Mouse (Mus musculus) brain, embryonic 14.5 days (tissue): ENCODE data around the gene Syn1. TPM values are rescaled to one million over a fixed set of nuclear protein-coding genes. Genes with fewer than 3 reads are reported as not detected.

Source experiments
- DNase-seq: peaks from one replicate; pipeline ENCODE4 v3.0.0-alpha.2; 2011; ENCODE audit warnings: low read depth
- CTCF ChIP-seq: fragments of 200-500 bp; IDR thresholded peaks from 2 replicates; pipeline ENCODE4 v1.5.1; 2012; ENCODE audit warnings: inconsistent platforms, mild to moderate bottlenecking, moderate library complexity, borderline replicate concordance; ENCODE audit not compliant: insufficient read depth, insufficient read length; ENCODE audit errors: extremely low read depth
- POLR2A ChIP-seq: fragments of 200-500 bp; IDR thresholded peaks from 2 replicates; pipeline ENCODE4 v1.6.1; 2012; ENCODE audit warnings: mild to moderate bottlenecking, inconsistent platforms, borderline replicate concordance; ENCODE audit not compliant: poor library complexity, insufficient read depth, insufficient read length, severe bottlenecking; ENCODE audit errors: extremely low read depth
- polyA plus RNA-seq: library from polyadenylated mRNA; depleted of rRNA; stranded (reverse); fragments of >200 nt; gene quantifications from 2 replicates; pipeline ENCODE4 v1.2.3, GENCODE M21; 2012; rRNA removed

Gene Syn1
- 28.2 and 68.1 TPM in 2 replicates for polyA plus RNA-seq

DNA sequence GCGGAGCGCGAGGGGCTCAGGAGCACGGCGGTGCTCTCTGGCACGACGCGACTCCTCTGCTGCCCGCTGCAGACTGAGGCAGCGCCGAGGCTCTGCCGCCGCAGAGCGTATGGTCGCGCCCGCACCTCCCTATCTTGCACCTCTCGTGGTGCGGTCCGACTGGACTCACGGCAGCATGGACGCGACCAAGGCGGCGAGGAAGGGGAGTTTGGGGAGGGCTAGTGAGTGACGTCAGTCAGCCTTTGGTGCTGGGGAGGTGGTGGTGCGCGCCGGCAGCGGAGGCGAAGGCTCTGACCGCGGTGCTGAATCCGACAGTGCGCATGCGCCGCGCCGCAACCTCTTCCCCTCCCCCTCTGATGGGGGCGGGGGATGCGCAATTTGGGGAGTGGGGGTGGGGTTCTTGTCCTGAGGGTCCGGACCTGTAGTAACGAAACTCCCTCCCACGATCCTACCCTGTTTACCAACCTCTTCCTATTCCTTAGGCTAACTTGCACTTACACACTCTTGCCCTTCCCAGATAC is at the start of gene Syn1:
Syn1 (minus strand) TSS at position 161 of the 521 bp plus-strand sequence.
- TF ChIP-seq POLR2A (peak; percentile 67), CTCF (no peak)
- peak; percentile 98 for DNase-seq

DNA sequence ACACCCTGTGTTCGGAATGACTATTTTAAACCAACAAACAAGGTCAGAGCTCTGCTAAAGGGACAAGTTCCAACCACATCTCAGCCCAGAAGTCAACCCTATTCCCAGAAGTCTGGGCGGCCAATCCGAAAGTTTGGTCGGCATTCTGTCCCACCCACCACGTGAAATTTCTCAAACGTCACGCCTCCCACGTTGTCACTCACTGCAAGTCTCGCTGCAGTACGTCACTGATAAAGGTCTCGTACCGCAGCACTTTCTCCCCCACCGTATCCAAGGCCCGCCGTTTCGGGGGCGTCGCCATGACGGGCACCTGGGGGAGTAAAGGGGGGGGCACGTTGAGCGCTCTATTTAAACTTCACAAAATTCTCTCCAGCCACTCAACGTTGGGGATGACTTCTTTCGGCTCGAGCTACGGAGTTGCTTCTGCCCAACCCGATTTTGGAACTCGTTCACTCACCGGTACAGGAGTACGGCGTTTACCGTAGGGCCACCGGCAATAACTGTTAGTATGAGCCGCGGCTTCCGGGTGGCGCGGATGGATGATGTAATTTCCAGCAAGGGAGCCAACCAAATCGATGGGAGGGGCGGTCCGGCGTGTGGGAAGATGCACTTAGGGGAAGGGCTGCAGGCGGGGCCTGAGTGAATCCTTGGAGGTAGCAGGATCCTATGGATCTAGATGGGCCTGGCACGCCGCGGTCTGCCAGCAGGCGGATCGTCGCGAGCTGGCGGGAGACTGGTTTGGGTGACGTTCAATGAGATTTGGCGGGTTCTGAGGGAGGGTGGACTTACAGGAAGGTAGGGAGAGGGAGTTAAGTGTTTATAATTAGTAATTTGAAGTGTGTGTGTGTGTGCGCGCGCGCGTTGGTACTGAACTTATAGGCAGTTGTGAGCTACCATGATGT is 40.9 kb upstream of the Syn1 start, which contains the start of gene Uxt:
Uxt (minus strand) TSS at position 541 of the 902 bp plus-strand sequence.
- peak; percentile 97 for DNase-seq
- peak; percentile 14; the same call in 1 of the 2 replicates for TF ChIP-seq CTCF
- TF ChIP-seq POLR2A, result no peak

DNA sequence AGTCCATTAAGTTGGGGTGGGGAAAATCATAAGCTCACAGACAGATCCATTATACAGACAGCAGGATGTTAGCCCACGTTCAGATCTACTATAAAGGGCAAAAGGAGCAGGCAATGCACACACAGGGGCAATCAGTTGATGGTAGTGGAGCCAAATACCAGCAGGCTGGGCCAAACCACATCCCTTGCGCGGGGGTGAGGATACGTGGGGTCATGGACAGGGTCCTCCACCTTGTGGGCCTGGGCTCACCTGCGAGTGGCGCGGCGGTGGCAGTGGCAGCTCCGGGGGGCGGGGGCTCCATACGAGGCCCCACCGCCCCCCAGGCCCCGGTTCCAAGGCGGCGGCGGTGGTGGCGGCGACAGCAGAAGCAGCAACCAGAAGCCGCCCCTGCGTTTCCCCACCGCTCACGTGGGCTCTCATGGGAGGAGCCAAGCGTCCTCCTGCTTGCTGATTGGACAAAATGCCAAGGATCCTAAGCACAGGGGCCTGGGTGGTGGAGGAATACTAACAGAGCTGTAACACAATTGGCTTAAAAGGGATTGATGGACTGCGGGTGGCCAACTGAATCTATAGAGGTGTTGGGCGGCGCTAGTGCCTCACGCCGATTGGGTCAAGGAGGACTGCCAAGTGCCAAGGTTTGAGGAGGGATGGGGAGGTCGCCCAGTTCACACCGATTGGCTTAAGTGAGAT is 29.5 kb upstream of the Syn1 start, which contains the start of gene Elk1:
Elk1 (minus strand) TSS at position 418 of the 690 bp plus-strand sequence.
- no peak for TF ChIP-seq CTCF
- no peak for TF ChIP-seq POLR2A
- peak; percentile 98 for DNase-seq

DNA sequence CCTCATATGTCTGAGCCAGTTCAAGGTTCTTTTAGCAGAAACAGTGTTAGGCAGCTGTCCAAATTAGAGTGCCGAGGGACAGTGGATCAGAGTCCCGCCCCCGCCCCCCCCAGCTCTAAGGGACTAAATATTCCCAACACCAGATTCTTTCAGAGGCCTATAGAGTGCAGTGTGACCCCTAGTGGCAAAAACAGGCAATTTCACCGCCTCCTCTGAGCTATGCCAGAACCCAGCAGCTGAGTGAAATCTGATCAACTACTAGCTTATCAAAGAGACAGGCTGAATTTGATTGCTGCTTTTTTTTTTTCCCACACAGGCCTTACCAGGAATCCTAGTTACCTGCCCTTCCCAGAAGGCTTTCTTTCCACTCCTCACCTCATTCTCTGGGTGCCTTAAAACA is 25.3 kb upstream of the Syn1 start:
- TF ChIP-seq CTCF (peak; percentile 66; the same call in 1 of the 2 replicates), POLR2A (no peak)

DNA sequence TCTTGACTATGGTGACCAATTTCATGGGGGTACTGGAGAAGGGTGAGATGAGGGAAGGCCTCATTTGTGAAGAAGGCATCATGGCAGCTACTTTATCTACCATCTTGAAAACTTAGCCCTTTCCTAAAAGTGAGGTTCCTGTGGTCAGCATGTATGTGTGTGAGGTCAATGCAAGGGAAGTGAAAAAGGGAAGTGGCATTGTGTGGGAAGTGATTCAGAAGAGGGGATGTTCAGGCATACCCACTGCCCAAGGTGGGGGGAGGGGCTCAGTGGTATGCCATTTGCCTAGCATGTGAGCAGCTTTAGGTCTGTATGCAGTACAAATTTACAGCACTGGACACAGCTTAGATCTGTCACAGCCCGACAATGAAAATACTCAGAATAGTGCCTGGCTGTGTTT is 11.2 kb upstream of the Syn1 start:
- TF ChIP-seq CTCF, result no peak
- no peak for TF ChIP-seq POLR2A
- no peak for DNase-seq

More for the DNA sequence above, 25.3 kb upstream of the Syn1 start:
- DNase-seq, result peak; percentile 44

DNA sequence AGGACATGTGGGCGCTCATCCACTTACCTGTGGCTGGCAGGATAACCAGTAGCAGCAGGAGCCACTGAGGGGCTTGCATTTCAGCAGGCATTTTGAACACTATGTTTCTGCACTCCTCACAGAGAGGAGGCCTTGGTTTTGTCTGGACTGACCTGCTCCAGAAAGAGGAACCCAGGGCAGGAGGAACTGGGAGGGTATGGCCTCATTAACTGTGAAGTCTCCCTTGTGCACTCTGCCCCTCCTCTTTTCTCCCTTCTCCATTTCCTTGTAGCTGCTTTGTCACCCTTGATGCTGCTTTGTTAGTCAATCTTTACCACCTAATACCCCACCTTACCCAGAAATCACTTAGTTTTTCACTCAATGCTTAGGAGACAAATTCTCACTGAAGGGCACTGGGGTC is 10.6 kb upstream of the Syn1 start, which contains the start of gene Cfp:
Cfp (minus strand) TSS at position 192 of the 400 bp plus-strand sequence.
- TF ChIP-seq CTCF, result no peak
- no peak for TF ChIP-seq POLR2A
- DNase-seq, result no peak

DNA sequence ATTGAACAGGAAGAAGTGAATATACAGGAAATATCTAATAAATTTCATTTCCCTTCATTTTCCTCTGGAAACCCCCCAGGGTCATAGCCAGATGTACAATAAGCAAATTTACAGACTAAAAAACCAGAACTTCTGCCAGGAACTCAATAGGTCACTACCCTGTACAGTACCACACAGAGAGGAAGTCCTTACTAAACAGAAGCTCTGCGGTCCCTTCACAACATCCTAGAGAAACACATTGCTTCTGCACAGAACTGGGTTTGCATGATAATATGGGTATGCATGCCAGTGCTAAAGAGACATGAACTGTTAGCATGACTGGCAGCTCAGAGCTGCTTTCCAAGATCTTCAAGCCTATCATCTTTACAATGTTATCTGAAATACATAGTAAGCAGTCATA is 9.1 kb upstream of the Syn1 start:
- DNase-seq, result no peak
- TF ChIP-seq POLR2A, result no peak
- TF ChIP-seq CTCF, result no peak

DNA sequence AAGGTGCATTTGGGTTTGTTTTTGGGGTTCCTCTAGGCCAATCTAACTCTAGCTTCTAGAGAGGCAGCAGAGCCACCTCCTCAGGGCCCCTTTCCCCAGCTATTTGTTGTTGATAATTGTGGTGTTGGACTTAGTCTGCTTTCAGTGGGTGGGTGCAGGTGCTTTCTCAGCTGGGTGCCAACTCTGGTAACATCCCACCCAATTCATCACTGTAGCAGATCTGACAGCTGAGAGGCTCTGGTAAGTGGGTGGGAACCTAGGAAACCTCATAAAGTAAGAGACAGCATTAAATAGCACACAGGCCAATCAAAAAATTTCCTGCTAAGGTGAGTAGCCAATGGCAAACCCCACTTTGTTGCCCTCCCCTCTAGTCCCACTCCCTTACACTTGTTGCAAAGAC is 4.2 kb upstream of the Syn1 start:
- DNase-seq, result no peak
- TF ChIP-seq POLR2A (no peak), CTCF (no peak)

DNA sequence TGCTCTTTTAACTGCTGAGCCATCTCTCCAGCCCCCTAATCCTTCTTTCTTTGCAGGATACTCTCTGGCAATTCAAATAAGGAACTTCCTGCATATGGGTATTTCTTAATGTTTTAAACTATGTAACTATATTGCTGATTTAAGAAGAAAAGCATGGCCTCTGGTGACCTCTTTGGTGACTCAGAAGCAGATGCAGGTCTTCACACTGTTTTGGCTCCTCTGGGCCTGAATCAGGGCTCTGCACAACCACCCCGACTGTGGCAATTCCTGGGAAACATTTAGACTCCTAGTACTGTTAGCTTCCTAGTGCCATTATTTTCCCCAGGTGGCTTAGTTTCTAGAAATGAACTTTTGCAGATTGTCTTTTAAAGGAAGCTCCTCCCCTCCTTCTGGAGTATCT is 2.7 kb upstream of the Syn1 start:
- TF ChIP-seq CTCF (no peak), POLR2A (no peak)
- no peak for DNase-seq

DNA sequence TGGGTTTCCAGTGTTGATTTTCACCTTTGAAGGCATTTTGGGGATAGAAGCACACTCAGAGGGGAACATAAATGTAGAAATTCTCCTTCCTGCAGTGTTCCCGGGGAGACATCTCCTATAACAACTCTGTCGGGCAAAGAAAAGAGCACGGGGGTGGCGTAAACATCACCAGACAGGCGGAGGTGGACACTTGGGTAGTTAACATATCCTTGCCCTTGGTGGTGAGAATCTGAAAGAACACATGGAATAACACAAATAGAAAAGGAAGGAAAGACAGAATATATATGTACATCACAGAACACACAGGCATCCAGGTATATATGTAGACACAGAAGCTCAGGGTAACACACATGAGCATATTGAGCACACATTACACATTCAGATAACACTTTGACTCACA is 562 bp upstream of the Syn1 start:
- no peak for DNase-seq
- TF ChIP-seq CTCF (no peak), POLR2A (no peak)
